Mouse (Mus musculus): ENCODE measurements around the gene Hnrnpa1. TPM values are rescaled to one million over a fixed set of nuclear protein-coding genes. Genes with fewer than 3 reads are reported as not detected.

Gene Hnrnpa1
- polyA plus RNA-seq, 1 experiment from 2014 or later, result 720 TPM

- Histone ChIP-seq H3K9ac (ENCODE audit: low read depth, low read length) (no peak overlapping the region), H3K27me3 (ENCODE audit: insufficient read depth, low read length) (no peaks in the 10 kb centered on the region), H3K27ac (0 out of 2 replicates have a peak overlapping the region, but pooled peaks have one; percentile 2), H3K4me2 (ENCODE audit: low read length) (no peak overlapping the region), H3K36me3 (ENCODE audit: insufficient read depth, low read length) (peaks cover 18% of the 10 kb centered on the region), H3K4me3 (replicated peaks; ENCODE audit: low read depth, low read length) (no peak overlapping the region), H3K4me1 (replicated peaks; ENCODE audit: insufficient read depth, low read length) (peaks cover 13% of the 10 kb centered on the region; the same call in 1 of the 2 replicates), H3K9me3 (replicated peaks; ENCODE audit: low read length) (no peaks in the 10 kb centered on the region)
- TF ChIP-seq CTCF (IDR thresholded peaks at IDR 0.05; ENCODE audit: low read depth), result no peak
- no peak for DNase-seq (ENCODE audit: low spot score)
- ATAC-seq (replicated peaks; ENCODE audit: low FRiP score, low read depth), result no peak
- WGBS, result 47% methylated on average over 6 of the region's 6 CpGs
These were observed 50.2 kb downstream of the Hnrnpa1 start for GRCm38 (mm10) chr15:103290417-103290816.

GRCm38 (mm10) chr15:103290843-103291242 lies 50.6 kb downstream of the Hnrnpa1 start:
- Histone ChIP-seq H3K4me2 (ENCODE audit: low read length) (no peak overlapping the region), H3K36me3 (ENCODE audit: insufficient read depth, low read length) (peaks cover 18% of the 10 kb centered on the region), H3K4me3 (replicated peaks; ENCODE audit: low read depth, low read length) (no peak overlapping the region), H3K27me3 (ENCODE audit: insufficient read depth, low read length) (no peaks in the 10 kb centered on the region), H3K4me1 (replicated peaks; ENCODE audit: insufficient read depth, low read length) (peaks cover 17% of the 10 kb centered on the region; the same call in 1 of the 2 replicates), H3K9ac (ENCODE audit: low read depth, low read length) (no peak overlapping the region), H3K27ac (peak overlapping the region; percentile 3; the same call in 1 of the 2 replicates), H3K9me3 (replicated peaks; ENCODE audit: low read length) (no peaks in the 10 kb centered on the region)
- 41% methylated on average over 9 of the region's 9 CpGs for WGBS
- DNase-seq (ENCODE audit: low spot score) (no peak), ATAC-seq (replicated peaks; ENCODE audit: low FRiP score, low read depth) (no peak)
- no peak for TF ChIP-seq CTCF (IDR thresholded peaks at IDR 0.05; ENCODE audit: low read depth)

- Histone ChIP-seq H3K27me3 (ENCODE audit: insufficient read depth, low read length) (no peaks in the 10 kb centered on the region), H3K4me2 (ENCODE audit: low read length) (no peak overlapping the region), H3K9me3 (replicated peaks; ENCODE audit: low read length) (no peaks in the 10 kb centered on the region), H3K4me1 (replicated peaks; ENCODE audit: insufficient read depth, low read length) (peaks cover 18% of the 10 kb centered on the region; the same call in 1 of the 2 replicates), H3K4me3 (replicated peaks; ENCODE audit: low read depth, low read length) (no peak overlapping the region), H3K36me3 (ENCODE audit: insufficient read depth, low read length) (peaks cover 22% of the 10 kb centered on the region), H3K9ac (ENCODE audit: low read depth, low read length) (no peak overlapping the region), H3K27ac (no peak overlapping the region)
- WGBS, result 63% methylated on average over 4 of the region's 4 CpGs
- no peak for TF ChIP-seq CTCF (IDR thresholded peaks at IDR 0.05; ENCODE audit: low read depth)
- DNase-seq (ENCODE audit: low spot score) (no peak), ATAC-seq (replicated peaks; ENCODE audit: low FRiP score, low read depth) (no peak)
These were observed 52.6 kb downstream of the Hnrnpa1 start for GRCm38 (mm10) chr15:103292673-103293345.

- DNase-seq (ENCODE audit: low spot score), result no peak
- H3K27me3 ChIP-seq (ENCODE audit: insufficient read depth, low read length), result no peaks in the 10 kb centered on the region
- peaks cover 18% of the 10 kb centered on the region; the same call in 1 of the 2 replicates for H3K4me1 ChIP-seq (replicated peaks; ENCODE audit: insufficient read depth, low read length)
- peaks cover 23% of the 10 kb centered on the region for H3K36me3 ChIP-seq (ENCODE audit: insufficient read depth, low read length)
- no peak overlapping the region for H3K9ac ChIP-seq (ENCODE audit: low read depth, low read length)
- no peak for ATAC-seq (replicated peaks; ENCODE audit: low FRiP score, low read depth)
- peak; percentile 42; the same call in 1 of the 2 replicates for TF ChIP-seq CTCF (IDR thresholded peaks at IDR 0.05; ENCODE audit: low read depth)
- no peaks in the 10 kb centered on the region for H3K9me3 ChIP-seq (replicated peaks; ENCODE audit: low read length)
- no peak overlapping the region for H3K27ac ChIP-seq
- no peak overlapping the region for H3K4me2 ChIP-seq (ENCODE audit: low read length)
- WGBS, result 92% methylated on average over 2 of the region's 2 CpGs
- H3K4me3 ChIP-seq (replicated peaks; ENCODE audit: low read depth, low read length), result no peak overlapping the region
These were observed 53.1 kb downstream of the Hnrnpa1 start for GRCm38 (mm10) chr15:103293375-103293774.

- no peak overlapping the region for H3K4me2 ChIP-seq (ENCODE audit: low read length)
- DNase-seq (ENCODE audit: low spot score) (no peak), ATAC-seq (replicated peaks; ENCODE audit: low FRiP score, low read depth) (no peak)
- H3K27ac ChIP-seq, result no peak overlapping the region
- no peak overlapping the region for H3K4me3 ChIP-seq (replicated peaks; ENCODE audit: low read depth, low read length)
- peaks cover 30% of the 10 kb centered on the region for H3K36me3 ChIP-seq (ENCODE audit: insufficient read depth, low read length)
- 61% methylated on average over 2 of the region's 2 CpGs for WGBS
- no peak overlapping the region for H3K9ac ChIP-seq (ENCODE audit: low read depth, low read length)
- H3K9me3 ChIP-seq (replicated peaks; ENCODE audit: low read length), result no peaks in the 10 kb centered on the region
- H3K4me1 ChIP-seq (replicated peaks; ENCODE audit: insufficient read depth, low read length), result peaks cover 22% of the 10 kb centered on the region
- H3K27me3 ChIP-seq (ENCODE audit: insufficient read depth, low read length), result no peaks in the 10 kb centered on the region
- TF ChIP-seq CTCF (IDR thresholded peaks at IDR 0.05; ENCODE audit: low read depth), result no peak
These were observed 54.4 kb downstream of the Hnrnpa1 start for GRCm38 (mm10) chr15:103294649-103295048.

GRCm38 (mm10) chr15:103295851-103296250 lies 55.6 kb downstream of the Hnrnpa1 start:
- Histone ChIP-seq H3K4me2 (ENCODE audit: low read length) (no peak overlapping the region), H3K9me3 (replicated peaks; ENCODE audit: low read length) (no peaks in the 10 kb centered on the region), H3K9ac (ENCODE audit: low read depth, low read length) (no peak overlapping the region), H3K36me3 (ENCODE audit: insufficient read depth, low read length) (peaks cover 30% of the 10 kb centered on the region), H3K27me3 (ENCODE audit: insufficient read depth, low read length) (no peaks in the 10 kb centered on the region), H3K4me1 (replicated peaks; ENCODE audit: insufficient read depth, low read length) (peaks cover 30% of the 10 kb centered on the region), H3K27ac (0 out of 2 replicates have a peak overlapping the region, but pooled peaks have one; percentile 39), H3K4me3 (replicated peaks; ENCODE audit: low read depth, low read length) (no peak overlapping the region)
- DNase-seq (ENCODE audit: low spot score), result no peak
- TF ChIP-seq CTCF (IDR thresholded peaks at IDR 0.05; ENCODE audit: low read depth), result no peak
- whole genome bisulfite sequencing, result 11% methylated on average over 5 of the region's 5 CpGs
- ATAC-seq (replicated peaks; ENCODE audit: low FRiP score, low read depth), result no peak

MicroRNAs within 50 kb of the gene (microRNA counts, 519-probe panel; counts per million panel counts)
- microRNA mmu-miR-148b, result 5,113 counts per million, percentile 84 among the panel's probes with 10 or more counts

Small RNA genes within 50 kb of the gene (microRNA-seq; reads per million reads assigned to microRNA genes)
- 467 reads per million, percentile 71 among the genes with 10 or more reads in this experiment for gene Mir148b

Other genes with a start within 250 kb of the Hnrnpa1 start
- gene Hoxc8, start 249.8 kb upstream of the Hnrnpa1 start, polyA plus RNA-seq (2015; fragmentation: Nextera tagmentation; extraction: Ambion mirVana), result 5.8 TPM in 2 replicates
- 7.8 and 9.3 TPM in 2 replicates for gene Hoxc6, start 242.2 kb upstream of the Hnrnpa1 start, polyA plus RNA-seq (2015; fragmentation: Nextera tagmentation; extraction: Ambion mirVana)
- 5.9 and 7.0 TPM in 2 replicates for gene Hoxc4, start 221.5 kb upstream of the Hnrnpa1 start, polyA plus RNA-seq (2015; fragmentation: Nextera tagmentation; extraction: Ambion mirVana)
- 13.0 TPM in 2 replicates for gene Smug1, start 73.3 kb upstream of the Hnrnpa1 start, polyA plus RNA-seq (2015; fragmentation: Nextera tagmentation; extraction: Ambion mirVana)
- gene Cbx5, start 616 bp upstream of the Hnrnpa1 start, polyA plus RNA-seq (2015; fragmentation: Nextera tagmentation; extraction: Ambion mirVana), result 62.0 and 68.2 TPM in 2 replicates
- 1.9 and 2.8 TPM in 2 replicates for gene Nfe2, start 18.0 kb downstream of the Hnrnpa1 start, polyA plus RNA-seq (2015; fragmentation: Nextera tagmentation; extraction: Ambion mirVana)
- 237 and 263 TPM in 2 replicates for gene Copz1, start 32.3 kb downstream of the Hnrnpa1 start, polyA plus RNA-seq (2015; fragmentation: Nextera tagmentation; extraction: Ambion mirVana)
- 0.47 and 0.65 TPM in 2 replicates for gene Gpr84, start 70.2 kb downstream of the Hnrnpa1 start, polyA plus RNA-seq (2015; fragmentation: Nextera tagmentation; extraction: Ambion mirVana)
- 11.3 and 11.8 TPM in 2 replicates for gene Zfp385a, start 99.7 kb downstream of the Hnrnpa1 start, polyA plus RNA-seq (2015; fragmentation: Nextera tagmentation; extraction: Ambion mirVana)
- 19.4 and 22.0 TPM in 2 replicates for gene Itga5, start 126.3 kb downstream of the Hnrnpa1 start, polyA plus RNA-seq (2015; fragmentation: Nextera tagmentation; extraction: Ambion mirVana)
- gene Gtsf1, start 190.0 kb downstream of the Hnrnpa1 start, polyA plus RNA-seq (2015; fragmentation: Nextera tagmentation; extraction: Ambion mirVana), result not detected in 2 replicates
- gene Gtsf2, start 208.0 kb downstream of the Hnrnpa1 start, polyA plus RNA-seq (2015; fragmentation: Nextera tagmentation; extraction: Ambion mirVana), result not detected in 2 replicates
- gene Nckap1l, start 213.4 kb downstream of the Hnrnpa1 start, polyA plus RNA-seq (2015; fragmentation: Nextera tagmentation; extraction: Ambion mirVana), result 1.2 and 1.5 TPM in 2 replicates

Measured in kidney, postnatal 0 days (tissue).